Mouse (Mus musculus): ENCODE results near the gene Metrnl.

Metrnl gene

GRCm38 (mm10) chr11:121740906-121741305 lies 39.6 kb downstream of the Metrnl start:
- DNase-seq = peak; percentile 45 to 47

DNA sequence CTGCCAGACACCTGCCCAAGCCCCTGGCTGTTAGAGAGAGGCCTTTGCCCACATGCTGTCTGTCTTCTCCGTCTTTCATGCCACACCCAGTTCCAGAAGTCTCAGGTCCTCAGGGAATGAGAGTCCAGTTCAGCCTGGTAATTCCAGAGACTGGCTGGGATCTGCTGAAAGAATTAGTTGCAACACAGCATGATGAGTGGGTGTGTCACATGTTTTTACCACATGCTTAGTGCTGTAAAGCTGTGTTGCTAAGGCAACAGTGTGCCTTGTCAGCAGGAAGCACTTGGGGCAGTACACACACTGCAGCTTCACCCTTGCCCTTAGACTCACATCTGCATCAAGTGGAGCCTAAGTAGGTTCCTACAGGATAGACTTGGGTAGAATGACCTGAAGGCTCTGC lies 40.1 kb downstream of the Metrnl start:
- DNase-seq = peak in 1 of 2 experiments; percentile 8

GRCm38 (mm10) chr11:121743113-121743512 lies 41.8 kb downstream of the Metrnl start:
- no peak for DNase-seq

GRCm38 (mm10) chr11:121743915-121744628 lies 42.7 kb downstream of the Metrnl start:
- DNase-seq = no peak

DNA sequence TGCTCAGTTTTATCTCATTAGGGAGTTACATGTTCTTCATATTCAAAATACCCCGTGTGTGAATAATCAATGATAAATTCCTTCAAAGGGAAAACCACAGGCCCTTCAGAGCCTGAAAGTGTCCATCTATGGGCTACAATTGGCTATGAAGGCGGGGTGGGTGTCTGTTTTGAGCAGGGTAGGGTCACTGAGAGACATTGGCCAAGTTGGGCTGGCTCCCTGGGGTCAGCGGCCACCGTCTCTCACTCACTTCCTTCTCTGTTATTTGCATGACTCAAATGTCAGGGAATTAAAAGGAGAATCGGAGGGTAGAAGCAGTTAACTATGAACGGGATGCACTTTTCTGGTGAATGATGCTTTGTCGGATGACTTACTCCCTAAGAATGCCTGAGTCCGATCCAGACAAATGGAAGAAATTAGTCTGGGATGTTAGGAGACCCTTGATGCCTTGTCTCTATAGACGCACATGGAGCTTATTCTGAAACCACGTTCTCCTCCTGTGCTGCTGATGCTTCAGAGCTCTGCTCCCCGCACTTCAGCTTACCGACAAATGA lies 45.7 kb downstream of the Metrnl start:
- DNase-seq = no peak

- no peak for DNase-seq
Measured at GRCm38 (mm10) chr11:121748003-121748684, 46.8 kb downstream of the Metrnl start.

All from kidney, postnatal 36 days (tissue).